Mouse (Mus musculus): ENCODE measurements at regions not wholly inside any gene's neighbourhood (a gene's known extent, or its start where the extent isn't known, plus 50 kb on each side); places are given as distances from the start of the nearest gene placed in this dataset.

GRCm38 (mm10) chr6:117570791-117571190 is 270.2 kb upstream of the Zfp637 start:
- no peak for DNase-seq

- DNase-seq = no peak
These were observed 269.0 kb upstream of the Zfp637 start for GRCm38 (mm10) chr6:117572006-117572405.

GRCm38 (mm10) chr6:117573371-117573770 is 267.6 kb upstream of the Zfp637 start:
- DNase-seq = no peak

- DNase-seq = no peak
These were observed 266.8 kb upstream of the Zfp637 start for GRCm38 (mm10) chr6:117574146-117574545.

- no peak for DNase-seq
These were observed 265.9 kb upstream of the Zfp637 start for GRCm38 (mm10) chr6:117575057-117575456.

- no peak for DNase-seq
These were observed 265.0 kb upstream of the Zfp637 start for GRCm38 (mm10) chr6:117576021-117576420.

GRCm38 (mm10) chr6:117577539-117578521 is 263.1 kb upstream of the Zfp637 start:
- DNase-seq = no peak

- peak; percentile 1 for DNase-seq
These were observed 260.0 kb upstream of the Zfp637 start for GRCm38 (mm10) chr6:117580951-117581350.

GRCm38 (mm10) chr6:117583121-117583520 is 257.9 kb upstream of the Zfp637 start:
- peak; percentile 27 for DNase-seq

- DNase-seq = no peak
These were observed 256.4 kb upstream of the Zfp637 start for GRCm38 (mm10) chr6:117584563-117584962.

- no peak for DNase-seq
These were observed 244.7 kb upstream of the Zfp637 start for GRCm38 (mm10) chr6:117596166-117596840.

- DNase-seq = no peak
These were observed 236.1 kb upstream of the Zfp637 start for GRCm38 (mm10) chr6:117604834-117605233.

- DNase-seq = no peak
These were observed 235.3 kb upstream of the Zfp637 start for GRCm38 (mm10) chr6:117605685-117606084.

GRCm38 (mm10) chr6:117606211-117606610 is 234.8 kb upstream of the Zfp637 start:
- no peak for DNase-seq

- DNase-seq = no peak
These were observed 234.0 kb upstream of the Zfp637 start for GRCm38 (mm10) chr6:117607023-117607422.

- DNase-seq = no peak
These were observed 231.2 kb upstream of the Zfp637 start for GRCm38 (mm10) chr6:117609476-117610404.

GRCm38 (mm10) chr6:117611281-117611680 is 229.7 kb upstream of the Zfp637 start:
- no peak for DNase-seq

- no peak for DNase-seq
These were observed 229.0 kb upstream of the Zfp637 start for GRCm38 (mm10) chr6:117611965-117612364.

GRCm38 (mm10) chr6:117612421-117612820 is 228.6 kb upstream of the Zfp637 start:
- no peak for DNase-seq

- DNase-seq = no peak
These were observed 227.2 kb upstream of the Zfp637 start for GRCm38 (mm10) chr6:117613656-117614350.

- no peak for DNase-seq
These were observed 226.6 kb upstream of the Zfp637 start for GRCm38 (mm10) chr6:117614386-117614785.

GRCm38 (mm10) chr6:117617168-117617567 is 223.8 kb upstream of the Zfp637 start:
- DNase-seq = no peak

All from gastrocnemius, postnatal 10 days (tissue).